Mouse (Mus musculus) neural tube, embryonic 14.5 days (tissue): ENCODE measurements around the gene Gm20388. TPM values are rescaled to one million over a fixed set of nuclear protein-coding genes. Genes with fewer than 3 reads are reported as not detected.
"Not testable (repeated sequence)": the region's sequence is repeated elsewhere in the genome, so short reads cannot be mapped to it uniquely, and the experiment has no call there.

Experiments
- ATAC-seq: fragments of 200-750 bp; cut with Nextera tagmentation; 2 replicates; pipeline ENCODE4 v1.8.0; 2017; ENCODE audit warnings: low read depth, mild to moderate bottlenecking, moderate TSS enrichment, moderate library complexity
- H3K27ac ChIP-seq: fragments of 300-500 bp; sonication (generic); 2 replicates; pipeline ENCODE4 v1.5.1; 2014; ENCODE audit warnings: low read depth, mild to moderate bottlenecking, control low read depth, low read length, moderate library complexity, mixed read lengths
- H3K27me3 ChIP-seq: fragments of 300-500 bp; sonication (generic); 2 replicates; pipeline ENCODE4 v1.6.1; 2014; ENCODE audit warnings: low read length; ENCODE audit not compliant: control insufficient read depth, insufficient read depth
- H3K36me3 ChIP-seq: fragments of 300-500 bp; sonication (generic); 2 replicates; pipeline ENCODE4 v1.6.1; 2014; ENCODE audit warnings: low read length, mixed read lengths; ENCODE audit not compliant: control insufficient read depth, insufficient read depth
- H3K4me1 ChIP-seq: fragments of 300-500 bp; sonication (generic); 2 replicates; pipeline ENCODE4 v1.6.1; 2014; ENCODE audit warnings: low read length; ENCODE audit not compliant: control insufficient read depth, insufficient read depth
- H3K4me2 ChIP-seq: fragments of 300-500 bp; sonication (generic); 2 replicates; pipeline ENCODE4 v1.6.1; 2014; ENCODE audit warnings: mild to moderate bottlenecking, low read depth, low read length, control low read depth
- H3K4me3 ChIP-seq: fragments of 300-500 bp; sonication (generic); 2 replicates; pipeline ENCODE4 v1.5.1; 2014; ENCODE audit warnings: low read depth, low read length, control low read depth, mixed read lengths
- H3K9ac ChIP-seq: fragments of 300-500 bp; sonication (generic); replicated peaks from 2 replicates; pipeline ENCODE4 v1.6.1; 2014; ENCODE audit warnings: low read depth, mild to moderate bottlenecking, control low read depth, low read length, mixed read lengths
- H3K9me3 ChIP-seq: fragments of 300-500 bp; sonication (generic); 2 replicates; pipeline ENCODE4 v1.6.1; 2016; ENCODE audit warnings: low read length; ENCODE audit not compliant: control insufficient read depth
- WGBS: fragments of 180-500 bp; shearing (Covaris S2); extraction: QIAGEN DNeasy Blood & Tissue Kit; methylation state at CpG from one replicate; pipeline ENCODE4 v1.1.7; 2014; 5-methylcytosine and 5-hydroxymethylcytosine counted together
- polyA plus RNA-seq: library from polyadenylated mRNA; unstranded; fragments of >200 nt; fragmentation: Nextera tagmentation; extraction: Ambion mirVana; gene quantifications from 2 replicates; pipeline ENCODE4 v1.2.1, GENCODE M21; 2014

The Gm20388 gene
- polyA plus RNA-seq, 1 experiment from 2014 or later: 10.3 TPM

GRCm38 (mm10) chr8:122567361-122568108 is 2656.9 kb downstream of the Gm20388 start, which contains the start of gene Cdt1:
TSS of gene Cdt1 (plus strand) at chr8:122568015.
- H3K9me3 ChIP-seq: no peaks in the 10 kb centered on the region
- under 1% methylated on average over 62 of the region's 62 CpGs for WGBS
- peak within 1 kb of the TSS; percentile 69 for H3K27ac ChIP-seq
- peak within 1 kb of the TSS; percentile 73 for H3K4me3 ChIP-seq
- H3K36me3 ChIP-seq: 0 out of 2 replicates have a peak, but pooled peaks cover 3% of the 10 kb centered on the region
- H3K4me1 ChIP-seq: peaks cover 7% of the 10 kb centered on the region
- ATAC-seq: peak; percentile 97
- H3K27me3 ChIP-seq: no peaks in the 10 kb centered on the region
- H3K9ac ChIP-seq: peak within 1 kb of the TSS; percentile 76
- peak within 1 kb of the TSS; percentile 86 for H3K4me2 ChIP-seq

GRCm38 (mm10) chr8:122568109-122568504 is 2657.5 kb downstream of the Gm20388 start:
- Histone ChIP-seq H3K4me3 (peak overlapping the region; percentile 73), H3K27ac (peak overlapping the region; percentile 69), H3K36me3 (0 out of 2 replicates have a peak, but pooled peaks cover 3% of the 10 kb centered on the region), H3K9me3 (no peaks in the 10 kb centered on the region), H3K9ac (peak overlapping the region; percentile 76), H3K4me1 (peaks cover 7% of the 10 kb centered on the region), H3K27me3 (no peaks in the 10 kb centered on the region), H3K4me2 (peak overlapping the region; percentile 86)
- ATAC-seq: peak; percentile 63
- under 1% methylated on average over 34 of the region's 34 CpGs for WGBS

GRCm38 (mm10) chr8:122568881-122569309 is 2658.3 kb downstream of the Gm20388 start:
- H3K4me3 ChIP-seq: peak overlapping the region; percentile 7; the same call in 1 of the 2 replicates
- peak overlapping the region; percentile 86 for H3K4me2 ChIP-seq
- H3K9me3 ChIP-seq: no peaks in the 10 kb centered on the region
- no peak overlapping the region for H3K9ac ChIP-seq
- WGBS: 10% methylated on average over 10 of the region's 10 CpGs
- no peak for ATAC-seq
- H3K4me1 ChIP-seq: peaks cover 7% of the 10 kb centered on the region
- no peaks in the 10 kb centered on the region for H3K27me3 ChIP-seq
- H3K27ac ChIP-seq: no peak overlapping the region
- H3K36me3 ChIP-seq: 0 out of 2 replicates have a peak, but pooled peaks cover 3% of the 10 kb centered on the region

- H3K36me3 ChIP-seq: 0 out of 2 replicates have a peak, but pooled peaks cover 6% of the 10 kb centered on the region
- H3K27me3 ChIP-seq: no peaks in the 10 kb centered on the region
- peak overlapping the region; percentile 86; the same call in 1 of the 2 replicates for H3K4me2 ChIP-seq
- H3K27ac ChIP-seq: no peak overlapping the region
- peak overlapping the region; percentile 7; the same call in 1 of the 2 replicates for H3K4me3 ChIP-seq
- 64% methylated on average over 9 of the region's 9 CpGs for WGBS
- no peak for ATAC-seq
- no peaks in the 10 kb centered on the region for H3K9me3 ChIP-seq
- H3K4me1 ChIP-seq: peaks cover 7% of the 10 kb centered on the region
- no peak overlapping the region for H3K9ac ChIP-seq
These were observed 2658.7 kb downstream of the Gm20388 start for GRCm38 (mm10) chr8:122569329-122569728.

- Histone ChIP-seq H3K27ac (no peak overlapping the region), H3K27me3 (no peaks in the 10 kb centered on the region), H3K4me1 (peaks cover 11% of the 10 kb centered on the region), H3K36me3 (0 out of 2 replicates have a peak, but pooled peaks cover 6% of the 10 kb centered on the region), H3K9me3 (no peaks in the 10 kb centered on the region), H3K4me3 (no peak overlapping the region), H3K9ac (no peak overlapping the region), H3K4me2 (no peak overlapping the region)
- 95% methylated on average over 16 of the region's 16 CpGs for WGBS
- no peak for ATAC-seq
These were observed 2659.4 kb downstream of the Gm20388 start for GRCm38 (mm10) chr8:122569996-122570395.

- Histone ChIP-seq H3K4me3 (no peak overlapping the region), H3K4me1 (peaks cover 19% of the 10 kb centered on the region), H3K27me3 (no peaks in the 10 kb centered on the region), H3K27ac (no peak overlapping the region), H3K9me3 (no peaks in the 10 kb centered on the region), H3K36me3 (0 out of 2 replicates have a peak, but pooled peaks cover 6% of the 10 kb centered on the region), H3K9ac (no peak overlapping the region), H3K4me2 (no peak overlapping the region)
- WGBS: 95% methylated on average over 11 of the region's 11 CpGs
- ATAC-seq: no peak
These were observed 2660.5 kb downstream of the Gm20388 start for GRCm38 (mm10) chr8:122571153-122571552.

- H3K27ac ChIP-seq: no peak overlapping the region
- no peak overlapping the region for H3K4me2 ChIP-seq
- ATAC-seq: no peak
- no peak overlapping the region for H3K4me3 ChIP-seq
- no peaks in the 10 kb centered on the region for H3K27me3 ChIP-seq
- WGBS: 95% methylated on average over 17 of the region's 17 CpGs
- peaks cover 16% of the 10 kb centered on the region for H3K4me1 ChIP-seq
- no peak overlapping the region for H3K9ac ChIP-seq
- no peaks in the 10 kb centered on the region for H3K9me3 ChIP-seq
- H3K36me3 ChIP-seq: 0 out of 2 replicates have a peak, but pooled peaks cover 6% of the 10 kb centered on the region
These were observed 2661.2 kb downstream of the Gm20388 start for GRCm38 (mm10) chr8:122571750-122572267.

GRCm38 (mm10) chr8:122572751-122573150 is 2662.1 kb downstream of the Gm20388 start:
- 92% methylated on average over 3 of the region's 3 CpGs for WGBS
- ATAC-seq: no peak
- no peak overlapping the region for H3K9ac ChIP-seq
- H3K9me3 ChIP-seq: no peaks in the 10 kb centered on the region
- H3K27ac ChIP-seq: no peak overlapping the region
- H3K4me1 ChIP-seq: peaks cover 17% of the 10 kb centered on the region
- 0 out of 2 replicates have a peak, but pooled peaks cover 6% of the 10 kb centered on the region for H3K36me3 ChIP-seq
- H3K27me3 ChIP-seq: no peaks in the 10 kb centered on the region
- H3K4me3 ChIP-seq: no peak overlapping the region
- H3K4me2 ChIP-seq: no peak overlapping the region

- not testable (repeated sequence) for H3K9me3 ChIP-seq, H3K27me3 ChIP-seq, H3K36me3 ChIP-seq, ATAC-seq, H3K4me3 ChIP-seq, H3K4me2 ChIP-seq, H3K27ac ChIP-seq, H3K9ac ChIP-seq
- H3K4me1 ChIP-seq: peaks cover 17% of the 10 kb centered on the region
- WGBS: 28% methylated on average over 4 of the region's 4 CpGs
These were observed 2662.5 kb downstream of the Gm20388 start for GRCm38 (mm10) chr8:122573176-122573575.
